In the genomic region with DNA sequence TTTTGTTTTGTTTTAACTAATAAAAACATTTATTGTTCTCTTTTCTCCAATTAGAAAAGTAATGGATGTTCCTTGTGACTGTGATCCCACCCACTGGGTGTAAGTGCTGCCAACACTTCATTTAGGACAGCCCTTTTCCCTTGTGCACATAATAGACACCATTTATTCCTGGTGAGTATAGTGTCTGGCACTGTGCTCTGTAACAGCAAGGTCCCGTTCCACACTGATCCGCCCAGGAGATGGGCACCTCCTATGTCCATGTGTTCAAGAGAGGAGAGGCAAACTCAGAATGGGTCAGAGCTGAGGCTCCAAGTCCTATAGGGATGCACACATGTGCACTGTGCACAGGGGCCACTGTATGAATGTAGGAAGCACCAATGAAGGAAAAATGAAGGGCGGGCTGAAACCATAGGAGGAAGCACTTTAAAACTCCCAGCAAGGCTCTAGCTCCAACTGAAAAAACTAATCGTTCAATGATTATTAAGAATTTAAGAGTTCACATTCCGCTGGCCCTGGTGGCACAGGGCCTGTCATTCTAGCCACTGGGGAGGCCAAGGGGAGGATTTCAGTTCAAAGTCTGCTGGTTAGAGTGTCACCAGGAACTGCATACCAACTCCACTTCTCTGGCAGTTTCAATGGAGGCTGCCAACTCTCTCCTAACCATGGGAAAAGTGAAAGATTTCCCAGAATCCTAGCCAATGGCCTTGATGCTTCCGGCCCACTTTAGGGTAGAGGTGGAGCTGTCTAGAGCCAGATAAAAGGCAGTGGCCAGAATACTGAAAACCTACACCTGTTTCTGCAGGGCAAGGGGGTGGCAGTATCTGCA, we compare ENCODE assay signal across 11 mouse cellular contexts. TPM values are rescaled to one million over a fixed set of nuclear protein-coding genes. Genes with fewer than 3 reads are reported as not detected.
DNase-seq lines count a peak whose midpoint lies in the region; ATAC-seq and TF ChIP-seq lines count a peak whose summit lies in the region.
"Had no signal": no experiment of that assay in that cellular context is flagged by ENCODE, and none has a peak within 500 bp of the region (broad histone marks: within the 10 kb centered on the region; RNA-seq: fewer than 3 reads in every experiment).

No protein-coding gene starts in this region.

- H3K4me3 ChIP-seq in heart, postnatal 0 days (ENCODE audit: low read depth, low read length): no peak overlapping the region
- H3K4me3 ChIP-seq in midbrain, postnatal 0 days (ENCODE audit: low read depth, low read length): no peak overlapping the region
- no peak overlapping the region for H3K4me3 ChIP-seq in midbrain, embryonic 14.5 days (replicated peaks; ENCODE audit: low read depth, low read length)
- no peak overlapping the region for H3K4me3 ChIP-seq in stomach, embryonic 16.5 days (replicated peaks; ENCODE audit: low read length)
- H3K4me3 ChIP-seq: embryonic facial prominence, embryonic 13.5 days had no signal

- intact Hi-C loops in left cerebral cortex, postnatal 10 days (cut with DNase I): no loop called here

- no peak for DNase-seq in heart, postnatal 0 days (ENCODE audit: low spot score)
- no peak for DNase-seq in heart, postnatal 4 days
- DNase-seq in midbrain, postnatal 0 days (ENCODE audit: low spot score): peak; percentile 53
- no peak for DNase-seq in midbrain, embryonic 14.5 days
- DNase-seq in kidney, adult 9 months: peak; percentile 93
- no peak for DNase-seq in left cerebral cortex, postnatal 10 days (ENCODE audit: extremely low spot score in 1 of 2, low spot score in 2 of 2)
- DNase-seq: heart, adult 18-20 months had no signal

- no peak for TF ChIP-seq CTCF in heart, postnatal 0 days (IDR thresholded peaks at IDR 0.05; ENCODE audit: low read depth)
- no peak for TF ChIP-seq CTCF in midbrain, postnatal 0 days (IDR thresholded peaks at IDR 0.05)

- no peaks in the 10 kb centered on the region for H3K9me3 ChIP-seq in heart, postnatal 0 days (replicated peaks; ENCODE audit: control insufficient read depth, low read length)
- H3K9me3 ChIP-seq in midbrain, postnatal 0 days (ENCODE audit: low read length): no peaks in the 10 kb centered on the region
- H3K9me3 ChIP-seq in midbrain, embryonic 14.5 days (ENCODE audit: control insufficient read depth, low read length): no peaks in the 10 kb centered on the region
- H3K9me3 ChIP-seq in stomach, embryonic 16.5 days (replicated peaks; ENCODE audit: control insufficient read depth, low read length): no peaks in the 10 kb centered on the region
- H3K9me3 ChIP-seq: embryonic facial prominence, embryonic 13.5 days; G1E had no signal

- peaks cover 28% of the 10 kb centered on the region for H3K4me1 ChIP-seq in heart, postnatal 0 days (ENCODE audit: control insufficient read depth, insufficient read depth)
- peaks cover 21% of the 10 kb centered on the region for H3K4me1 ChIP-seq in midbrain, postnatal 0 days (ENCODE audit: insufficient read depth, low read length)
- H3K4me1 ChIP-seq in midbrain, embryonic 14.5 days (ENCODE audit: control insufficient read depth, insufficient read depth, low read length): peaks cover 24% of the 10 kb centered on the region
- H3K4me1 ChIP-seq in stomach, embryonic 16.5 days (ENCODE audit: control insufficient read depth, insufficient read depth, low read length): peaks cover 46% of the 10 kb centered on the region

- H3K4me2 ChIP-seq in heart, postnatal 0 days (ENCODE audit: low read depth, low read length): no peak overlapping the region
- no peak overlapping the region for H3K4me2 ChIP-seq in midbrain, postnatal 0 days (ENCODE audit: low read depth, low read length, poor library complexity, severe bottlenecking)
- no peak overlapping the region for H3K4me2 ChIP-seq in midbrain, embryonic 14.5 days (ENCODE audit: low read length)
- no peak overlapping the region for H3K4me2 ChIP-seq in stomach, embryonic 16.5 days (ENCODE audit: low read depth, low read length)

- no peaks in the 10 kb centered on the region for H3K36me3 ChIP-seq in heart, postnatal 0 days (replicated peaks; ENCODE audit: control insufficient read depth, insufficient read depth, low read length)
- no peaks in the 10 kb centered on the region for H3K36me3 ChIP-seq in midbrain, postnatal 0 days (ENCODE audit: insufficient read depth, low read length)
- H3K36me3 ChIP-seq in midbrain, embryonic 14.5 days (ENCODE audit: control insufficient read depth, insufficient read depth, low read length): no peaks in the 10 kb centered on the region
- no peaks in the 10 kb centered on the region for H3K36me3 ChIP-seq in stomach, embryonic 16.5 days (ENCODE audit: control insufficient read depth, insufficient read depth, low read length)
- H3K36me3 ChIP-seq: embryonic facial prominence, embryonic 13.5 days; G1E had no signal

- H3K9ac ChIP-seq in heart, postnatal 0 days (replicated peaks; ENCODE audit: low read depth, low read length): no peak overlapping the region
- H3K9ac ChIP-seq in midbrain, postnatal 0 days (replicated peaks; ENCODE audit: low read length, poor library complexity, severe bottlenecking): no peak overlapping the region
- H3K9ac ChIP-seq in midbrain, embryonic 14.5 days (replicated peaks; ENCODE audit: low read length): no peak overlapping the region
- H3K9ac ChIP-seq in stomach, embryonic 16.5 days (ENCODE audit: low read length): no peak overlapping the region

- TF ChIP-seq EP300 in heart, postnatal 0 days (IDR thresholded peaks at IDR 0.05; ENCODE audit: low read depth): no peak

- peak overlapping the region; percentile 86; the same call in 1 of the 2 replicates for H3K27ac ChIP-seq in heart, postnatal 0 days (ENCODE audit: low read depth)
- H3K27ac ChIP-seq in midbrain, postnatal 0 days (ENCODE audit: low read depth, low read length): peak overlapping the region; percentile 77
- H3K27ac ChIP-seq in midbrain, embryonic 14.5 days (replicated peaks; ENCODE audit: low read depth, low read length): no peak overlapping the region; the same call in 1 of the 2 replicates
- H3K27ac ChIP-seq in stomach, embryonic 16.5 days (ENCODE audit: low read length): peak overlapping the region; percentile 72

- no peaks in the 10 kb centered on the region for H3K27me3 ChIP-seq in heart, postnatal 0 days (ENCODE audit: control insufficient read depth, insufficient read depth, low read length)
- H3K27me3 ChIP-seq in midbrain, postnatal 0 days (ENCODE audit: insufficient read depth, low read length): no peaks in the 10 kb centered on the region
- no peaks in the 10 kb centered on the region for H3K27me3 ChIP-seq in midbrain, embryonic 14.5 days (ENCODE audit: control insufficient read depth, insufficient read depth, low read length)
- H3K27me3 ChIP-seq in stomach, embryonic 16.5 days (ENCODE audit: control insufficient read depth, insufficient read depth, low read length): no peaks in the 10 kb centered on the region
- H3K27me3 ChIP-seq: embryonic facial prominence, embryonic 13.5 days had no signal

- 80% methylated on average over 6 of the region's 6 CpGs for WGBS in heart, postnatal 0 days
- WGBS in midbrain, postnatal 0 days: 65% methylated on average over 6 of the region's 6 CpGs
- WGBS in midbrain, embryonic 14.5 days: 61% methylated on average over 6 of the region's 6 CpGs
- 69% methylated on average over 6 of the region's 6 CpGs for WGBS in stomach, embryonic 16.5 days

- no peak for ATAC-seq in heart, postnatal 0 days (ENCODE audit: insufficient read depth, low read depth)
- 0 out of 2 replicates have a peak, but pooled peaks have one; percentile 9 for ATAC-seq in midbrain, postnatal 0 days (ENCODE audit: low FRiP score)
- no peak for ATAC-seq in midbrain, embryonic 14.5 days (ENCODE audit: low FRiP score, low TSS enrichment)
- ATAC-seq in stomach, embryonic 16.5 days (ENCODE audit: insufficient read depth, low FRiP score): peak; percentile 4; the same call in 1 of the 2 replicates
- ATAC-seq in megakaryocyte-erythroid progenitor cell, adult 5-6 weeks (replicated peaks; ENCODE audit: low FRiP score, low TSS enrichment, poor library complexity, severe bottlenecking): no peak

RNA-seq across cellular contexts. Expression of a gene that starts 58.6 kb away (rescaled TPM):
- total RNA-seq in heart, postnatal 0 days (2014; rRNA removed; ENCODE audit: low replicate concordance): 43.1 and 59.0 TPM in 2 replicates
- polyA plus RNA-seq in heart, postnatal 0 days (2015; fragmentation: Nextera tagmentation; extraction: Ambion mirVana): 20.6 and 21.0 TPM in 2 replicates
- total RNA-seq in heart, postnatal 4 days (2021): 10 to 100 TPM; 61.4 to 63.9 TPM
- total RNA-seq in midbrain, postnatal 0 days (2014; rRNA removed): 57.0 and 60.6 TPM in 2 replicates
- 37.3 and 38.9 TPM in 2 replicates for polyA plus RNA-seq in midbrain, postnatal 0 days (2015; fragmentation: Nextera tagmentation; extraction: Ambion mirVana)
- 19.4 and 21.9 TPM in 2 replicates for polyA plus RNA-seq in midbrain, embryonic 14.5 days (2014; fragmentation: Nextera tagmentation; extraction: Ambion mirVana)
- 13.3 and 13.6 TPM in 2 replicates for polyA plus RNA-seq in stomach, embryonic 16.5 days (2015; fragmentation: Nextera tagmentation; extraction: Ambion mirVana)
- total RNA-seq in megakaryocyte-erythroid progenitor cell, adult 5-6 weeks (2014; fragmentation: Nextera tagmentation): 0.99 TPM in 1 of 2 replicates, not detected in the other
- 0.61 and 1.4 TPM in 2 replicates for total RNA-seq in megakaryocyte-erythroid progenitor cell, adult 5-6 weeks (2017)
- 10 to 100 TPM; 56.2 to 58.6 TPM for total RNA-seq in left cerebral cortex, postnatal 10 days (2021)
- polyA plus RNA-seq: G1E had no signal

Comparison
In these comparisons a context has a peak if more than half of its experiments do, and no peak if none do; other contexts are left out.
1. ATAC-seq: peak in midbrain, postnatal 0 days (single experiment) and stomach, embryonic 16.5 days (single experiment); none in heart, postnatal 0 days (single experiment), midbrain, embryonic 14.5 days (single experiment) and megakaryocyte-erythroid progenitor cell, adult 5-6 weeks (single experiment).
2. DNase-seq: peak in midbrain, postnatal 0 days (single experiment) and kidney, adult 9 months (single experiment); none in heart, postnatal 0 days (single experiment), heart, postnatal 4 days (single experiment), midbrain, embryonic 14.5 days (single experiment) and left cerebral cortex, postnatal 10 days (0 of 2).
3. RNA of a gene that starts 58.6 kb away (total RNA-seq): 61.4 to 63.9 TPM in heart, postnatal 4 days, 43.1 to 59.0 TPM in heart, postnatal 0 days, 56.2 to 58.6 TPM in left cerebral cortex, postnatal 10 days and 57.0 to 60.6 TPM in midbrain, postnatal 0 days; 0.61 to 1.4 TPM in megakaryocyte-erythroid progenitor cell, adult 5-6 weeks; every median in the first group is over 10 times any median in the second.